Mouse (Mus musculus) C2C12 (cell line): ENCODE results near the gene Dolk.

Experiments used
- CEBPB ChIP-seq: IDR thresholded peaks from one replicate; pipeline ENCODE4 v1.6.1; 2011; ENCODE audit warnings: low read depth, mild to moderate bottlenecking, control low read depth, moderate library complexity
- CTCF ChIP-seq: IDR thresholded peaks from one replicate; pipeline ENCODE4 v1.5.1; 2011; ENCODE audit not compliant: control insufficient read depth, insufficient read depth, insufficient read length
- FOSL1 ChIP-seq: IDR thresholded peaks from one replicate; pipeline ENCODE4 v1.8.0; 2011; ENCODE audit warnings: mild to moderate bottlenecking, low read length; ENCODE audit not compliant: poor library complexity, insufficient read depth, severe bottlenecking
- MAX ChIP-seq: IDR thresholded peaks from one replicate; pipeline ENCODE4 v1.6.1; 2011; ENCODE audit warnings: mild to moderate bottlenecking, control low read depth
- MYOD1 ChIP-seq: IDR thresholded peaks from one replicate; pipeline ENCODE4 v1.6.1; 2011; ENCODE audit warnings: low read depth; ENCODE audit not compliant: control insufficient read depth, insufficient read length
- MYOG ChIP-seq: IDR thresholded peaks from one replicate; pipeline ENCODE4 v1.6.1; 2011; ENCODE audit not compliant: control insufficient read depth, insufficient read length; ENCODE audit errors: extremely low read depth
- USF1 ChIP-seq: IDR thresholded peaks from one replicate; pipeline ENCODE4 v1.6.1; 2011; ENCODE audit warnings: low read depth, mild to moderate bottlenecking, control low read depth, moderate library complexity

GRCm38 (mm10) chr2:30236426-30237198 lies 49.5 kb downstream of the Dolk start:
- TF ChIP-seq MAX (no peak), CTCF (no peak), CEBPB (no peak), MYOD1 (no peak), USF1 (no peak), FOSL1 (no peak), MYOG (no peak)
